Mouse (Mus musculus): Measurements from ENCODE around the gene Pld1. TPM values are rescaled to one million over a fixed set of nuclear protein-coding genes. Genes with fewer than 3 reads are reported as not detected.

Pld1 gene
- polyA plus RNA-seq, 1 experiment from 2014 or later = 2.6 TPM

DNA sequence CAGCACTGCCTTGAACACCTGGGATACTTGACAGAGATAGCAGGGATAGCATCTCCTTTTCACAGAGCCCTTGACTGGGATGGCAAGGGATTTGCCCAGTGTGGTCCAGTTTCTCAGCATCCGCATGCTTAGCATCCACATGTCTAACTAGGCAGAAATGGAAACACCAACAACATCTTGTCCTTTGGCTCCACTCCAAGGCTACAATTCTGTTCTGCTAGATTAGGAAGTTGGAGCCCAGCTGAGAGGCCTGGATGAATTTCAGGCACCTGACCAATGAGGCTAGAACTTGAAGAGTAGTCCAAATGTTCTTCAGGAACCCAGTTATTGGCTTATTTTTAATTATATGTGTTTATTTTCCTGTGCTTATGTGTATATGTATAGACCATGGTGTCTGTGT is 141.6 kb downstream of the Pld1 start:
- Histone ChIP-seq H3K36me3 (peaks cover 14% of the 10 kb centered on the region; the same call in 1 of the 2 replicates), H3K4me3 (no peak overlapping the region), H3K9ac (no peak overlapping the region), H3K27me3 (replicated peaks) (no peaks in the 10 kb centered on the region), H3K4me2 (no peak overlapping the region), H3K27ac (no peak overlapping the region), H3K9me3 (replicated peaks) (no peaks in the 10 kb centered on the region), H3K4me1 (no peaks in the 10 kb centered on the region)
- WGBS (ENCODE audit: insufficient replicate concordance) = 90% methylated on average over 1 of the region's 1 CpGs
- ATAC-seq = no peak

- H3K9me3 ChIP-seq (replicated peaks) = no peaks in the 10 kb centered on the region
- H3K4me1 ChIP-seq = no peaks in the 10 kb centered on the region
- no peak overlapping the region for H3K9ac ChIP-seq
- ATAC-seq = no peak
- no peak overlapping the region for H3K4me2 ChIP-seq
- H3K27ac ChIP-seq = no peak overlapping the region
- H3K36me3 ChIP-seq = peaks cover 14% of the 10 kb centered on the region; the same call in 1 of the 2 replicates
- 21% methylated on average over 6 of the region's 6 CpGs for WGBS (ENCODE audit: insufficient replicate concordance)
- H3K4me3 ChIP-seq = no peak overlapping the region
- H3K27me3 ChIP-seq (replicated peaks) = no peaks in the 10 kb centered on the region
These were observed 142.5 kb downstream of the Pld1 start for GRCm38 (mm10) chr3:28081012-28081411.

GRCm38 (mm10) chr3:28083218-28083617 is 144.7 kb downstream of the Pld1 start:
- Histone ChIP-seq H3K27me3 (replicated peaks) (no peaks in the 10 kb centered on the region), H3K9ac (no peak overlapping the region), H3K4me3 (no peak overlapping the region), H3K9me3 (replicated peaks) (no peaks in the 10 kb centered on the region), H3K36me3 (no peaks in the 10 kb centered on the region), H3K4me1 (no peaks in the 10 kb centered on the region), H3K27ac (no peak overlapping the region), H3K4me2 (no peak overlapping the region)
- no peak for ATAC-seq
- 59% methylated on average over 3 of the region's 3 CpGs for WGBS (ENCODE audit: insufficient replicate concordance)

GRCm38 (mm10) chr3:28084281-28084680 is 145.8 kb downstream of the Pld1 start:
- no peaks in the 10 kb centered on the region for H3K9me3 ChIP-seq (replicated peaks)
- no peaks in the 10 kb centered on the region for H3K27me3 ChIP-seq (replicated peaks)
- no peak overlapping the region for H3K4me2 ChIP-seq
- no peaks in the 10 kb centered on the region for H3K36me3 ChIP-seq
- no peak overlapping the region for H3K27ac ChIP-seq
- H3K4me3 ChIP-seq = no peak overlapping the region
- no peaks in the 10 kb centered on the region for H3K4me1 ChIP-seq
- no peak for ATAC-seq
- WGBS (ENCODE audit: insufficient replicate concordance) = 54% methylated on average over 2 of the region's 2 CpGs
- H3K9ac ChIP-seq = no peak overlapping the region

- no peaks in the 10 kb centered on the region for H3K27me3 ChIP-seq (replicated peaks)
- 70% methylated on average over 1 of the region's 1 CpGs for WGBS (ENCODE audit: insufficient replicate concordance)
- ATAC-seq = no peak
- H3K4me1 ChIP-seq = no peaks in the 10 kb centered on the region
- H3K27ac ChIP-seq = no peak overlapping the region
- H3K4me3 ChIP-seq = no peak overlapping the region
- no peaks in the 10 kb centered on the region for H3K9me3 ChIP-seq (replicated peaks)
- H3K4me2 ChIP-seq = no peak overlapping the region
- no peaks in the 10 kb centered on the region for H3K36me3 ChIP-seq
- no peak overlapping the region for H3K9ac ChIP-seq
These were observed 152.8 kb downstream of the Pld1 start for GRCm38 (mm10) chr3:28091296-28091695.

DNA sequence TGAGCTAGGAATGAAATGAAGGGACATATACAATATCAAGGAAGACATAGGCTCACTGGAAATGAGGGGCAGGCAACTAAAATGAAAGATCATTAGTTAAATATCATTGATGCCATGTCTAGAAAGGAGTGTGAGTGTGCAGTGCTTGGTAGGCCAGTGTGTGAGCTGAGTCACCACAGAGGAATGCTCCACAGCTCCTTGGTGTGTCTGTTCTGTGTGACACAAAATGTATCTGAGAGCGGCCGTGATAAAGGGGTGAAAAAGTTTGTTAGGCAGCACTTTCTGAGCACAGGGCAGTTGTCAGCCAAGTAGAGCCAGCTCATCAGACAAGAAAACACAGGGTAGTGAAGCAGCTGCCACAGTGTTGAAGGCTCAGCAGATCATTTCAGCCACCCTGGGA is 153.2 kb downstream of the Pld1 start:
- WGBS (ENCODE audit: insufficient replicate concordance) = 69% methylated on average over 2 of the region's 2 CpGs
- Histone ChIP-seq H3K9me3 (replicated peaks) (no peaks in the 10 kb centered on the region), H3K27ac (no peak overlapping the region), H3K36me3 (no peaks in the 10 kb centered on the region), H3K4me2 (no peak overlapping the region), H3K9ac (no peak overlapping the region), H3K4me1 (no peaks in the 10 kb centered on the region), H3K27me3 (replicated peaks) (no peaks in the 10 kb centered on the region), H3K4me3 (no peak overlapping the region)
- ATAC-seq = no peak

GRCm38 (mm10) chr3:28093684-28094302 is 155.3 kb downstream of the Pld1 start:
- Histone ChIP-seq H3K9me3 (replicated peaks) (no peaks in the 10 kb centered on the region), H3K4me3 (no peak overlapping the region), H3K4me1 (no peaks in the 10 kb centered on the region), H3K27ac (no peak overlapping the region), H3K4me2 (no peak overlapping the region), H3K36me3 (peaks cover 7% of the 10 kb centered on the region; the same call in 1 of the 2 replicates), H3K9ac (no peak overlapping the region), H3K27me3 (replicated peaks) (no peaks in the 10 kb centered on the region)
- WGBS (ENCODE audit: insufficient replicate concordance) = 74% methylated on average over 9 of the region's 9 CpGs
- no peak for ATAC-seq

DNA sequence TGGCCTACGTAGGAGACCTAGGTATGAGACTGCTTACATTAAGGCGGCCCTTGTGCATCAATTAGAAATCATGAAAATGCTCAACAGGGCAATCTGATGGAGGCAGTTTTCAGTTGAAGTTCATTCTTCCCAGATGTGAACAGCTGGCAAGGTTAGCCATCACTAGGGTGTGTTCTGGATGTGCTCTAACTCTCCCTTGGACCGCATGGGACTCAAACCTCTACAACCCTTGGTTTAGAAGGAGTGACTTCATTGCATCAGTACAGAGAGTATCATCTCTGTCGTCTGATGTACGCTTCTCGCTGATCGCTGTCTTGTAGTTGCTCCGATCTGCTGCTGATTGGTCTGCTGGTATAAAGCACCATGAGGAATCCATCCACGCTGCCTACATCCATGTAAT is 157.0 kb downstream of the Pld1 start:
- Histone ChIP-seq H3K4me1 (no peaks in the 10 kb centered on the region), H3K9ac (no peak overlapping the region), H3K27ac (no peak overlapping the region), H3K27me3 (replicated peaks) (no peaks in the 10 kb centered on the region), H3K36me3 (peaks cover 7% of the 10 kb centered on the region; the same call in 1 of the 2 replicates), H3K4me3 (no peak overlapping the region), H3K9me3 (replicated peaks) (no peaks in the 10 kb centered on the region), H3K4me2 (no peak overlapping the region)
- no peak for ATAC-seq
- 84% methylated on average over 9 of the region's 9 CpGs for WGBS (ENCODE audit: insufficient replicate concordance)

GRCm38 (mm10) chr3:28099175-28099574 is 160.7 kb downstream of the Pld1 start:
- Histone ChIP-seq H3K36me3 (peaks cover 7% of the 10 kb centered on the region; the same call in 1 of the 2 replicates), H3K4me3 (no peak overlapping the region), H3K9ac (no peak overlapping the region), H3K9me3 (replicated peaks) (no peaks in the 10 kb centered on the region), H3K4me1 (no peaks in the 10 kb centered on the region), H3K4me2 (no peak overlapping the region), H3K27ac (no peak overlapping the region), H3K27me3 (replicated peaks) (no peaks in the 10 kb centered on the region)
- WGBS (ENCODE audit: insufficient replicate concordance) = 61% methylated on average over 6 of the region's 9 CpGs
- no peak for ATAC-seq

DNA sequence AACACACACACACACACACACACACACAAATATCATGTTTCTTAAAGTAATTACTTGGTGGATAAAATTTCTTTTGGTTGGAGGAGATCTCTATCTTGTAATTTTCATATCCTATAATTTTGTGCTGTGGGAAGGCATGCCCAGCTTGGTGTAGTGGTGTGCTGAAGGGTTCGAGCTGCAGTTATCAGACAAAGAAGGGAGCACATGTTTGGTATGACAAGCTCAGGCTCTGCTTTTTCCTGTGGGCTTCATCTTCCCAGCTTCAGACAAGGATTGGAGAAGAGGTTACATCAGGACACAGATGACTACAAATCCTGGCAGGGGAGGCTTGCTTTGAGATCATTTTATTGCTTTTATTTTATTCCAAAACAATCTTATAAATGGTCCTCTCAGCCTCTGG is 166.5 kb downstream of the Pld1 start:
- no peaks in the 10 kb centered on the region for H3K27me3 ChIP-seq (replicated peaks)
- WGBS (ENCODE audit: insufficient replicate concordance) = 43% methylated on average over 1 of the region's 1 CpGs
- no peak overlapping the region for H3K4me3 ChIP-seq
- no peak for ATAC-seq
- no peak overlapping the region for H3K4me2 ChIP-seq
- no peaks in the 10 kb centered on the region for H3K9me3 ChIP-seq (replicated peaks)
- no peaks in the 10 kb centered on the region for H3K4me1 ChIP-seq
- H3K9ac ChIP-seq = no peak overlapping the region
- no peaks in the 10 kb centered on the region for H3K36me3 ChIP-seq
- no peak overlapping the region for H3K27ac ChIP-seq

- Histone ChIP-seq H3K9ac (no peak overlapping the region), H3K9me3 (replicated peaks) (no peaks in the 10 kb centered on the region), H3K27ac (no peak overlapping the region), H3K4me1 (no peaks in the 10 kb centered on the region), H3K4me2 (no peak overlapping the region), H3K27me3 (replicated peaks) (no peaks in the 10 kb centered on the region), H3K4me3 (no peak overlapping the region), H3K36me3 (no peaks in the 10 kb centered on the region)
- ATAC-seq = no peak
- 36% methylated on average over 6 of the region's 6 CpGs for WGBS (ENCODE audit: insufficient replicate concordance)
These were observed 169.0 kb downstream of the Pld1 start for GRCm38 (mm10) chr3:28107446-28108004.

- no peak overlapping the region for H3K9ac ChIP-seq
- no peaks in the 10 kb centered on the region for H3K36me3 ChIP-seq
- H3K27ac ChIP-seq = no peak overlapping the region
- H3K4me2 ChIP-seq = no peak overlapping the region
- no peak overlapping the region for H3K4me3 ChIP-seq
- no peaks in the 10 kb centered on the region for H3K4me1 ChIP-seq
- ATAC-seq = no peak
- WGBS (ENCODE audit: insufficient replicate concordance) = 62% methylated on average over 5 of the region's 5 CpGs
- H3K27me3 ChIP-seq (replicated peaks) = no peaks in the 10 kb centered on the region
- H3K9me3 ChIP-seq (replicated peaks) = no peaks in the 10 kb centered on the region
These were observed 173.0 kb downstream of the Pld1 start for GRCm38 (mm10) chr3:28111516-28111915.

DNA sequence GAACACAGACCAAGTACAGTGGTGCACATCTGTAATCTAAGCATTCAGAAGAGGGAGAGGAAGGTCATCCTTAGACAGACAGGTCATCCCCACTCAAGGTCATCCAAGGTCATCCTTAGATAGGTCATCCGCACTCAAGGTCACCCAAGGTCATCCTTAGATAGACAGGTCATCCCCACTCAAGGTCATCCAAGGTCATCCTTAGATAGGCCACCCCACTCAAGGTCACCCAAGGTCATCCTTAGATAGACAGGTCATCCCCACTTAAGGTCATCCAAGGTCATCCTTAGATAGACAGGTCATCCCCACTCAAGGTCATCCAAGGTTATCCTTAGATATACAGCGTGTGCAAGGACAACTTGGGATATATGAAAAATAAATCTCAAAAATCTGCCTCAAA is 175.4 kb downstream of the Pld1 start:
- WGBS (ENCODE audit: insufficient replicate concordance) = 67% methylated on average over 2 of the region's 2 CpGs
- Histone ChIP-seq H3K36me3 (no peaks in the 10 kb centered on the region), H3K27ac (no peak overlapping the region)

More for the DNA sequence above, 175.4 kb downstream of the Pld1 start:
- H3K9ac ChIP-seq = no peak overlapping the region
- H3K27me3 ChIP-seq (replicated peaks) = no peaks in the 10 kb centered on the region
- no peaks in the 10 kb centered on the region for H3K4me1 ChIP-seq
- no peak overlapping the region for H3K4me3 ChIP-seq
- no peaks in the 10 kb centered on the region for H3K9me3 ChIP-seq (replicated peaks)
- H3K4me2 ChIP-seq = no peak overlapping the region
- no peak for ATAC-seq
